Comparison of ENCODE assay signal across 20 mouse cellular contexts in the genomic region with DNA sequence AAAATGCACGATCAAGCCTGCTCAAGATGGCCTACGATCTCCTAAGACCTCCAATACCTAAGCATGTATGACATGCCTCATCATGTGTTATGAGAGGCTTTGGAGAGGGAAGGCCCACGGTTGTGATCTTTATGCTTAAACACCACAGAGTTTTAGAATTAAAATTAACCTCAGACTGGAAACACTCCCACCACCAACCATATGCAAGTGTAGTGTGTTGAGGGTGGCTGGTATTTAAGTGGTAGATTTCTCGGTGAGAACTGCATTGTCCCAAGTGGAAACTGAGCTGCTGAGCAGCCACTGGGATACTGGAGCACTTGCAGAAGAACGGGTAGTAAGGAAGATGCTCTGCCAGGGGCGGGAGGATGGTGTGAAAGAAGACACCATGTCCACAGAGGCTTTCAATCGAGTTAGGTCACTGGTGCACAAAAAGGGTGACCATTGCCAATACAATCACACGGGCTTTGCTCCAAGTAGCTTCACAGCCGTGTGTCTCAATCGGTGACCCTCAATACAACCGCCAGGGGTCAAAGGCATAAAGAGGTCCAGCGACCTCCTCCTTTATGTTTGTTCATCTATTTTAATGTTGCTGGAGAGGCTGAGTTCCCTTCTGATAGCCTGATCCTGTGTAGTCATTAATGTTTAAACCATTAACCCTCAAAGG.
A peak's percentile ranks its signal among the peaks of the same experiment; 100 is the strongest.
DNase-seq lines count a peak whose midpoint lies in the region; ATAC-seq and TF ChIP-seq lines count a peak whose summit lies in the region.
"Had no signal": no experiment of that assay in that cellular context is flagged by ENCODE, and none has a peak within 500 bp of the region (broad histone marks: within the 10 kb centered on the region; RNA-seq: fewer than 3 reads in every experiment).

No protein-coding gene starts in this region.

- H3K27me3 ChIP-seq in heart, embryonic 10.5 days (ENCODE audit: insufficient read depth, poor library complexity, severe bottlenecking) = no peaks in the 10 kb centered on the region
- H3K27me3 ChIP-seq in heart, adult 2 months (ENCODE audit: control insufficient read depth, insufficient read depth, low read length) = no peaks in the 10 kb centered on the region
- no peaks in the 10 kb centered on the region for H3K27me3 ChIP-seq in hindbrain, embryonic 13.5 days
- no peaks in the 10 kb centered on the region for H3K27me3 ChIP-seq in hindbrain, embryonic 16.5 days (replicated peaks; ENCODE audit: control insufficient read depth, insufficient read depth, low read length)
- H3K27me3 ChIP-seq in limb, embryonic 10.5 days (ENCODE audit: low read depth, poor library complexity, severe bottlenecking) = no peaks in the 10 kb centered on the region
- H3K27me3 ChIP-seq: embryonic facial prominence, embryonic 15.5 days; liver, embryonic 15.5 days; midbrain, embryonic 15.5 days had no signal

- H3K9me3 ChIP-seq in heart, embryonic 10.5 days = no peaks in the 10 kb centered on the region
- H3K9me3 ChIP-seq in hindbrain, embryonic 13.5 days = no peaks in the 10 kb centered on the region
- H3K9me3 ChIP-seq in hindbrain, embryonic 16.5 days (ENCODE audit: control insufficient read depth, low read length) = no peaks in the 10 kb centered on the region
- no peaks in the 10 kb centered on the region for H3K9me3 ChIP-seq in limb, embryonic 10.5 days (replicated peaks)
- H3K9me3 ChIP-seq: embryonic facial prominence, embryonic 15.5 days; forebrain, embryonic 10.5 days; liver, embryonic 15.5 days; midbrain, embryonic 15.5 days had no signal

- H3K36me3 ChIP-seq in heart, embryonic 10.5 days = no peaks in the 10 kb centered on the region
- no peaks in the 10 kb centered on the region for H3K36me3 ChIP-seq in heart, adult 2 months (ENCODE audit: control insufficient read depth, insufficient read depth, low read length)
- no peaks in the 10 kb centered on the region for H3K36me3 ChIP-seq in hindbrain, embryonic 13.5 days
- H3K36me3 ChIP-seq in hindbrain, embryonic 16.5 days (ENCODE audit: control insufficient read depth, insufficient read depth, low read length) = no peaks in the 10 kb centered on the region
- peaks cover 36% of the 10 kb centered on the region for H3K36me3 ChIP-seq in limb, embryonic 10.5 days
- H3K36me3 ChIP-seq: embryonic facial prominence, embryonic 15.5 days; forebrain, embryonic 10.5 days; liver, embryonic 15.5 days; midbrain, embryonic 15.5 days had no signal

- ATAC-seq in hindbrain, embryonic 13.5 days (ENCODE audit: low FRiP score) = no peak
- no peak for ATAC-seq in hindbrain, embryonic 16.5 days
- ATAC-seq: midbrain, embryonic 15.5 days had no signal

- no peak overlapping the region for H3K9ac ChIP-seq in heart, adult 2 months (ENCODE audit: low read depth, low read length)
- H3K9ac ChIP-seq in hindbrain, embryonic 13.5 days = no peak overlapping the region
- no peak overlapping the region for H3K9ac ChIP-seq in hindbrain, embryonic 16.5 days (ENCODE audit: low read depth, low read length)
- H3K9ac ChIP-seq: embryonic facial prominence, embryonic 15.5 days; liver, embryonic 15.5 days; midbrain, embryonic 15.5 days had no signal

- no peak for DNase-seq in heart, embryonic 10.5 days (ENCODE audit: low spot score)
- DNase-seq in heart, adult 2 months = no peak
- DNase-seq in brain, adult 2 months (ENCODE audit: low read depth, low spot score) = peak; percentile 42
- no peak for DNase-seq in limb, embryonic 10.5 days (ENCODE audit: low spot score)
- DNase-seq in thymus, postnatal 36 days = no peak
- DNase-seq: adrenal gland, postnatal 14 days; cerebellum, adult 2 months; gastrocnemius, postnatal 25 days; kidney, adult 2 months; kidney, postnatal 14 days; lung, postnatal 10 days; right cerebral cortex, adult 18-20 months; thymus, adult 18-20 months had no signal

- no peak for TF ChIP-seq POLR2A in heart, adult 2 months (IDR thresholded peaks at IDR 0.05; ENCODE audit: insufficient read depth, low read depth, low read length)

- H3K79me2 ChIP-seq in heart, adult 2 months (replicated peaks; ENCODE audit: control insufficient read depth, insufficient read depth, low read length) = no peaks in the 10 kb centered on the region

- no peak for TF ChIP-seq EP300 in heart, adult 2 months (IDR thresholded peaks at IDR 0.05; ENCODE audit: insufficient read depth, low read depth, low read length)

- 86% methylated on average over 12 of the region's 12 CpGs for WGBS in heart, embryonic 10.5 days
- 79% methylated on average over 12 of the region's 12 CpGs for WGBS in heart, adult 2 months
- WGBS in hindbrain, embryonic 13.5 days = 41% methylated on average over 12 of the region's 12 CpGs
- 46% methylated on average over 12 of the region's 12 CpGs for WGBS in hindbrain, embryonic 16.5 days
- 79% methylated on average over 12 of the region's 12 CpGs for WGBS in limb, embryonic 10.5 days

- peaks cover 49% of the 10 kb centered on the region for H3K4me1 ChIP-seq in heart, embryonic 10.5 days
- H3K4me1 ChIP-seq in heart, adult 2 months (ENCODE audit: control insufficient read depth, insufficient read depth, low read length) = peaks cover 1% of the 10 kb centered on the region
- H3K4me1 ChIP-seq in hindbrain, embryonic 13.5 days (replicated peaks) = peaks cover 55% of the 10 kb centered on the region
- H3K4me1 ChIP-seq in hindbrain, embryonic 16.5 days (ENCODE audit: control insufficient read depth, insufficient read depth, low read depth, low read length) = peaks cover 25% of the 10 kb centered on the region
- H3K4me1 ChIP-seq in limb, embryonic 10.5 days = peaks cover 81% of the 10 kb centered on the region

- H3K4me2 ChIP-seq in hindbrain, embryonic 13.5 days = no peak overlapping the region
- H3K4me2 ChIP-seq in hindbrain, embryonic 16.5 days (ENCODE audit: low read length) = no peak overlapping the region
- H3K4me2 ChIP-seq: embryonic facial prominence, embryonic 15.5 days; liver, embryonic 15.5 days; midbrain, embryonic 15.5 days had no signal

- H3K27ac ChIP-seq in heart, embryonic 10.5 days = peak overlapping the region; percentile 57
- H3K27ac ChIP-seq in heart, adult 2 months = no peak overlapping the region
- H3K27ac ChIP-seq in hindbrain, embryonic 13.5 days = peak overlapping the region; percentile 44
- no peak overlapping the region for H3K27ac ChIP-seq in hindbrain, embryonic 16.5 days (ENCODE audit: low read depth, low read length)
- H3K27ac ChIP-seq in limb, embryonic 10.5 days = peak overlapping the region; percentile 58
- H3K27ac ChIP-seq: embryonic facial prominence, embryonic 15.5 days; forebrain, embryonic 10.5 days; left cerebral cortex, adult 2 months; liver, embryonic 15.5 days; midbrain, embryonic 15.5 days had no signal

- intact Hi-C loops in heart, adult 2 months (cut with DNase I) = no loop called here

- H3K4me3 ChIP-seq in heart, embryonic 10.5 days = no peak overlapping the region
- no peak overlapping the region for H3K4me3 ChIP-seq in heart, adult 2 months
- no peak overlapping the region for H3K4me3 ChIP-seq in hindbrain, embryonic 13.5 days
- H3K4me3 ChIP-seq in hindbrain, embryonic 16.5 days (ENCODE audit: low read length) = no peak overlapping the region
- no peak overlapping the region for H3K4me3 ChIP-seq in limb, embryonic 10.5 days
- H3K4me3 ChIP-seq: embryonic facial prominence, embryonic 15.5 days; forebrain, embryonic 10.5 days; left cerebral cortex, adult 2 months; liver, embryonic 15.5 days; midbrain, embryonic 15.5 days had no signal

- TF ChIP-seq CTCF in heart, adult 2 months (IDR thresholded peaks at IDR 0.05) = no peak

Comparison
In these comparisons a context has a peak if more than half of its experiments do, and no peak if none do; other contexts are left out.
1. H3K27ac ChIP-seq: peak in heart, embryonic 10.5 days (single experiment), hindbrain, embryonic 13.5 days (single experiment) and limb, embryonic 10.5 days (single experiment); none in heart, adult 2 months (single experiment) and hindbrain, embryonic 16.5 days (single experiment).